Mouse (Mus musculus) retina, embryonic 14.5 days (tissue): Measurements from ENCODE around the gene Myh2.

Experiments
- DNase-seq: peaks from one replicate; pipeline ENCODE4 v3.0.0-alpha.2; 2015; ENCODE audit warnings: low spot score

Gene Myh2

GRCm38 (mm10) chr11:67170727-67171126 is at the start of gene Myh2:
Gene Myh2, plus strand, starts transcription at chr11:67171027.
- DNase-seq, result no peak

- DNase-seq, result no peak
These were observed 45.9 kb upstream of the Myh2 start for GRCm38 (mm10) chr11:67124943-67125342.

- DNase-seq, result no peak
These were observed 45.5 kb upstream of the Myh2 start for GRCm38 (mm10) chr11:67125361-67125760.

- DNase-seq, result no peak
These were observed 37.3 kb upstream of the Myh2 start for GRCm38 (mm10) chr11:67133526-67133925.

- no peak for DNase-seq
These were observed 36.2 kb upstream of the Myh2 start for GRCm38 (mm10) chr11:67134654-67135053.

GRCm38 (mm10) chr11:67135532-67135931 is 35.3 kb upstream of the Myh2 start:
- DNase-seq, result no peak

GRCm38 (mm10) chr11:67139556-67139955 is 31.3 kb upstream of the Myh2 start:
- no peak for DNase-seq

- DNase-seq, result no peak
These were observed 30.7 kb upstream of the Myh2 start for GRCm38 (mm10) chr11:67140175-67140574.

GRCm38 (mm10) chr11:67141031-67141430 is 29.8 kb upstream of the Myh2 start:
- DNase-seq, result no peak

GRCm38 (mm10) chr11:67142047-67142446 is 28.8 kb upstream of the Myh2 start:
- no peak for DNase-seq

- no peak for DNase-seq
These were observed 27.8 kb upstream of the Myh2 start for GRCm38 (mm10) chr11:67143065-67143464.

- no peak for DNase-seq
These were observed 26.8 kb upstream of the Myh2 start for GRCm38 (mm10) chr11:67143863-67144498.

GRCm38 (mm10) chr11:67144559-67145265 is 26.1 kb upstream of the Myh2 start:
- no peak for DNase-seq

GRCm38 (mm10) chr11:67145482-67146408 is 25.1 kb upstream of the Myh2 start:
- no peak for DNase-seq

GRCm38 (mm10) chr11:67146409-67147282 is 24.2 kb upstream of the Myh2 start:
- DNase-seq, result no peak

GRCm38 (mm10) chr11:67147283-67147921 is 23.4 kb upstream of the Myh2 start:
- no peak for DNase-seq

- DNase-seq, result no peak
These were observed 22.4 kb upstream of the Myh2 start for GRCm38 (mm10) chr11:67148286-67149012.

- DNase-seq, result no peak
These were observed 20.6 kb upstream of the Myh2 start for GRCm38 (mm10) chr11:67150237-67150636.

GRCm38 (mm10) chr11:67151159-67151558 is 19.7 kb upstream of the Myh2 start:
- no peak for DNase-seq
